Mouse (Mus musculus) heart, adult 2 months (tissue): ENCODE measurements at regions not wholly inside any gene's neighbourhood (a gene's known extent, or its start where the extent isn't known, plus 50 kb on each side); places are given as distances from the start of the nearest gene placed in this dataset.

ENCODE experiments used
- CTCF ChIP-seq: fragments of 200-600 bp; IDR thresholded peaks from 2 replicates; pipeline ENCODE4 v1.8.1; 2022; ENCODE audit warnings: antibody characterized with exemption, mild to moderate bottlenecking, moderate library complexity
- EP300 ChIP-seq: fragments of 200-500 bp; IDR thresholded peaks from 2 replicates; pipeline ENCODE4 v1.6.1; 2011; ENCODE audit warnings: low read depth, low read length, control low read depth; ENCODE audit not compliant: insufficient read depth

DNA sequence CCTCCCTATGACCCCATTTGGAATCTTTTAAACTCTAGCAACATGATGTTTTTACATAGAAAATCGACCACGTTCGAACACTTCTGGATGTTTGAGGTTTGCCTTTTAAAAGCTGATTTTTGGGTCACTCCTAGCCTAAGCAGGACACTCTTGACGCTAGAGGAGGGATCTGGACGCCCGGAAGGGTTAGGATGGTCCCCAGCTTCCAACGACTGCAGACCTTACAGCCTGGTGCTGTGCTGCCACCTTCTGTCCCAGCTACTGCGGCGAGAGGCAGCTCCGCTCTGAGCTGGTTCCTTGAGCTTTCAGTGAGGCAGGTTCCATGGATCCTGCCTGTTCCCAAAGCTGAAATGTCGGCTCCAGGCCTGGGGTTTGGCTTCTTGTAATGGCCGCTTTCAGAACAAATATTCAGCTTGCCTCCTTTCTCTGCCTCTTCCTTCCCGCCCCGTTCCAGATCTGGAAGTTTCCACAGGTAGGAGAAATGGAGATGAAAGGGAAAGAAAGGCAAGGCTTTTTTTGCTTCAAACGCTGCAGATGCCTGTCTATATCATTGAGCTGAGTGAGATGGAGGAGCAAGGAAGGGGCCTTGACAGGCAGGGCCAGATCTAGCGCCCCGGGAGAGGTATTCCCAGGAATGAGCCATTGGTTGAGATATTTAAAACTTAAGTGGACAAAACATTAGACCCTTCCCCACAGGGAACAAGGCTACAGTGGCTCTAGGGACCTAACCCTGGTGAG lies 152.7 kb upstream of the Habp2 start:
- TF ChIP-seq CTCF (peak; percentile 92), EP300 (peak; percentile 85)
